Mouse (Mus musculus) limb, embryonic 15.5 days (tissue): ENCODE measurements around the gene Edar. TPM values are rescaled to one million over a fixed set of nuclear protein-coding genes. Genes with fewer than 3 reads are reported as not detected.
A peak's percentile ranks its signal among the peaks of the same experiment; 100 is the strongest.
"Not testable (repeated sequence)": the region's sequence is repeated elsewhere in the genome, so short reads cannot be mapped to it uniquely, and the experiment has no call there.

ENCODE experiments used
- ATAC-seq: fragments of 200-750 bp; cut with Nextera tagmentation; 2 replicates; pipeline ENCODE4 v1.8.0; 2017; ENCODE audit warnings: low read depth, moderate TSS enrichment; ENCODE audit not compliant: insufficient number of reproducible peaks, low FRiP score, low TSS enrichment
- H3K27ac ChIP-seq: fragments of 300-500 bp; sonication (generic); 2 replicates; pipeline ENCODE4 v1.5.1; 2015; ENCODE audit warnings: moderate library complexity, mild to moderate bottlenecking, inconsistent platforms
- H3K27me3 ChIP-seq: fragments of 300-500 bp; sonication (generic); 2 replicates; pipeline ENCODE4 v1.6.1; 2015; ENCODE audit warnings: inconsistent platforms
- H3K36me3 ChIP-seq: fragments of 300-500 bp; sonication (generic); 2 replicates; pipeline ENCODE4 v1.6.1; 2015; ENCODE audit warnings: inconsistent platforms
- H3K4me1 ChIP-seq: fragments of 300-500 bp; sonication (generic); 2 replicates; pipeline ENCODE4 v1.6.1; 2015; ENCODE audit warnings: inconsistent platforms
- H3K4me2 ChIP-seq: fragments of 300-500 bp; sonication (generic); 2 replicates; pipeline ENCODE4 v1.6.1; 2015; ENCODE audit warnings: mild to moderate bottlenecking, inconsistent platforms
- H3K4me3 ChIP-seq: fragments of 300-500 bp; sonication (generic); 2 replicates; pipeline ENCODE4 v1.5.1; 2015; ENCODE audit warnings: mild to moderate bottlenecking, inconsistent platforms
- H3K9ac ChIP-seq: fragments of 300-500 bp; sonication (generic); 2 replicates; pipeline ENCODE4 v1.6.1; 2015; ENCODE audit warnings: inconsistent platforms
- H3K9me3 ChIP-seq: fragments of 300-500 bp; sonication (generic); 2 replicates; pipeline ENCODE4 v1.6.1; 2016; ENCODE audit warnings: inconsistent platforms
- WGBS: fragments of 180-500 bp; shearing (Covaris S2); methylation state at CpG from one replicate; pipeline ENCODE4 v1.1.7; 2015; 5-methylcytosine and 5-hydroxymethylcytosine counted together
- polyA plus RNA-seq: library from polyadenylated mRNA; unstranded; fragments of >200 nt; fragmentation: Nextera tagmentation; extraction: Ambion mirVana; gene quantifications from 2 replicates; pipeline ENCODE4 v1.2.1, GENCODE M21; 2015

The Edar gene
- 2.6 and 3.4 TPM in 2 replicates for polyA plus RNA-seq

DNA sequence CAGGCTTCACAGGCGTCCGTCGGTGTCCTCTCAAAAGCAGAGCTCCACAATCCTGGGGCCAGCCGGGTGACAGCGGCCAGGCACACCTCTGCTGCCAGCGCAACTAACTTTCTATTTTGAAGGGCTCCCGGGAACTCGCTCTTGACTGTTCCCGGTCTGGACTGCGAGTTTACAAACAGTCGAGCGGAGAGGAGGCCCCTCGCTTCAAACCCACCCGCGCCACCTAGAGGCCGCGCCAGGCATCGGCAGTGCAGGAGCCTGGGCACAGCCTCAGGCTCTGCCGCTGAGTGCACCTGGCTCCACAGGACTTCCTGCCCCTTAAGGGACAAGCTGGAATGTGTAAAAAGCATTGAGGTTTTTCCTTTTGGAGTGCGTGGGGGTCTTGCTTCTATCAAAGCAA, at the start of gene Edar:
TSS of gene Edar (minus strand) at position 122 of the 400 bp plus-strand sequence.
- peak within 1 kb of the TSS; percentile 36; the same call in 1 of the 2 replicates for H3K9ac ChIP-seq
- H3K4me1 ChIP-seq, result 0 out of 2 replicates have a peak, but pooled peaks cover 9% of the 10 kb centered on the region
- under 1% methylated on average over 20 of the region's 20 CpGs for WGBS
- H3K36me3 ChIP-seq, result no peaks in the 10 kb centered on the region
- peak within 1 kb of the TSS; percentile 44 for H3K4me3 ChIP-seq
- no peaks in the 10 kb centered on the region for H3K27me3 ChIP-seq
- H3K4me2 ChIP-seq, result peak within 1 kb of the TSS; percentile 57
- ATAC-seq, result 0 out of 2 replicates have a peak, but pooled peaks have one; percentile 56
- H3K9me3 ChIP-seq, result no peaks in the 10 kb centered on the region
- no peak within 1 kb of the TSS for H3K27ac ChIP-seq

DNA sequence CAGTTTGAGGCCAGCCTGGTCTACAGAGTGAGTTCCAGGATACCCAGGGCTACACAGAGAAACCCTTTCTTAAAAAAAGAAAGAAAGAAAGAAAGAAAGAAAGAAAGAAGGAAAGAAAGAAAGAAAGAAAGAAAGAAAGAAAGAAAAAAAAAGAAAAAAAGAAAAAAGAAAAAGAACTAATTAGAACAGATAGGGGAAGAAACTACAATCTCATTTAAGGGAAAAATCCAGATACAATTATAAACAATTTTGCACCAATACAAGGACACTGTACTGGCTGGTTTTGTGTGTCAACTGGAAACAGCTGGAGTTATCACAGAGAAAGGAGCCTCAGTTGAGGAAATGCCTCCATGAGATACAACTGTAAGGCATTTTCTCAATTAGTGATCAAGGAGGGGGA, 42.7 kb upstream of the Edar start, which contains the start of gene Gm17542:
TSS of gene Gm17542 (minus strand) at position 101 of the 400 bp plus-strand sequence.
- peaks cover 11% of the 10 kb centered on the region; the same call in 1 of the 2 replicates for H3K4me1 ChIP-seq
- not testable (repeated sequence) for H3K27ac ChIP-seq, H3K4me3 ChIP-seq, H3K9me3 ChIP-seq, H3K9ac ChIP-seq, ATAC-seq, H3K4me2 ChIP-seq, H3K27me3 ChIP-seq, H3K36me3 ChIP-seq

DNA sequence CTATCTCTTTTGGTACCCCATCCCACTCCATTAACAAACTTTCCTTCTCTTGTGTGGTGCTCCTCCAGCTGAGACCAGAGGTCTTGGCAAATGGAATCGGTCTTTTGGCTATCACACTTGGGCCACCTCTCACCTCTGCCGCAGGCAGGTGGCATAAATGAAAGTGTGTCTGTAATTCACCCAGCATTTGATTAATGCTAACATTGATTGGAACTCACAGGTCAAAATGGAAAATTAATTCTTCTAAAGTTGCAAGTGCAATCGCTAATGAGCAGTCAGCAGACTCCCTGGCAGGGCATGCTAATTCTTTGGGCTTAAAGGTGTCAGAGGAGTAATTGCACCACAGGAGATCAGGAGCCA, 39.3 kb upstream of the Edar start:
- H3K9ac ChIP-seq, result no peak overlapping the region
- no peaks in the 10 kb centered on the region for H3K36me3 ChIP-seq
- no peak overlapping the region for H3K4me3 ChIP-seq

DNA sequence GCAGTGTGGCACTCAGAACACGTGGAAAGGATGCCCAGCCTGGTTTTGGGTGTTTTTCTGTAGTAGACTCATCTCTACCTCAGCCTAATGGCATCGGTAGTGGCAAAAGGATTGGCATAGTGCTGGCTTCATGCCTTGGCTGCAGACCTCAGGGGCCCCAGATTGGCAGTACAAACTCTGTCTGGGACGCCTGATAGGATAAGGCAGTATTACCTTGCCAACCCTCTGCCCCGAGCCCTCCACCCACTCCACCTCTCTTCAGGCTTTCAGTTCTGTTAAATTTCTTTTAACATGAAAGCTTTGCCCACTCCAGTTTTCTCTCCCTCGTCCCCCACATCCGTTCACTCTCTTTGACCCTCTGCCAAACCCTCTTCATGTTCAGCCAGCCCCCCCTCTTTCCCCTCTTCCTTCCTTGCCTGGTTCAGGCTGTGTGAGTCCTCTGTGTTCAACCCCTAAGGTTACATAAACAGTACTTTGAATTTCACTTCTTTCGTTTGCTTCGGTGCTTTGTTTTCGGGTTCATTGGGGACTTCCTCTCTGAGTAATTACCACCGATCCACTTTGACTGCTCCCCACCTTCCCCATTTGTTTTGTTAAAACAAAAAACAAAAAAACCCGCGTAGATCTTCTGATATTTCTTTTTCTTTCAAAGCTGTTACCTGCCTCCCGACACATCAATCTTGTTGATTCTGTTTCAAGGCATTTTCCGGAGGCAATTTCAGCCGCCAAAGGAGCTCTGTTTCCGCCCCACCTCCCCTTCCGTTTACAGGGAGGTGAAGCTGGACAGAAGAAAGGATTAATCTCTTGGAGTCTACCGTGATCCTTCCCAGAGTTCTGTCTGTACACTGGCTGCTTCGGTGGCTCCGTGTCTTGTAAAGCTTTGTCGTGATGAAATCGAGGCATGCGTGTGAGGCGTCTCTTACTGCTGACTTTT, 38.7 kb upstream of the Edar start:
- WGBS, result 20% methylated on average over 24 of the region's 24 CpGs

More for the DNA sequence above, 39.3 kb upstream of the Edar start:
- H3K27ac ChIP-seq, result no peak overlapping the region
- no peaks in the 10 kb centered on the region for H3K27me3 ChIP-seq
- no peak for ATAC-seq
- 44% methylated on average over 3 of the region's 3 CpGs for WGBS
- no peaks in the 10 kb centered on the region; the same call in 1 of the 2 replicates for H3K9me3 ChIP-seq
- H3K4me1 ChIP-seq, result peaks cover 11% of the 10 kb centered on the region; the same call in 1 of the 2 replicates
- peak overlapping the region; percentile 42 for H3K4me2 ChIP-seq

DNA sequence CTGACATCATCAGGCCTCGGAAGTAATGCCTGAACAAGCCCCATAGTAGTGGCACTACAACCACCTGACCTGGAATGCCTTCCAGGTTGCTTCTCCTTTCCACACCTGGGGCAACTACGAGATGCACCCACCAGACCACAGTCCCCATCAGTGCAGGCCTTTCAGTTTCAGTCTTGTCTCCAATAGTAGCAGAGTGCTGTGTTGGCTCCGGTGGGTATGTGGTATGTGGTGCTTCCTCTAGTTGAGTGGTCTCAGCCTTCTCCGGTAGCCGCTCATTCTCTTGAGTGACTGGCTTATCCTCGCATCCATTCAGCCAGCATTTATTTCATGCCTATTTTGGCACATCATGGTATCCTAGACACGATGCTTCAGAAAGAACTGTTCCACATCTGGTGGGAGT, 37.8 kb upstream of the Edar start:
- H3K9ac ChIP-seq, result no peak overlapping the region
- H3K4me2 ChIP-seq, result no peak overlapping the region
- no peaks in the 10 kb centered on the region for H3K36me3 ChIP-seq
- H3K4me3 ChIP-seq, result no peak overlapping the region
- no peak overlapping the region for H3K27ac ChIP-seq
- no peaks in the 10 kb centered on the region; the same call in 1 of the 2 replicates for H3K9me3 ChIP-seq
- H3K4me1 ChIP-seq, result peaks cover 11% of the 10 kb centered on the region; the same call in 1 of the 2 replicates
- WGBS, result 92% methylated on average over 7 of the region's 7 CpGs
- H3K27me3 ChIP-seq, result no peaks in the 10 kb centered on the region
- no peak for ATAC-seq

More for the DNA sequence above, 38.7 kb upstream of the Edar start:
- no peaks in the 10 kb centered on the region for H3K27me3 ChIP-seq
- H3K9ac ChIP-seq, result no peak overlapping the region
- peak overlapping the region; percentile 42 for H3K4me2 ChIP-seq
- H3K27ac ChIP-seq, result no peak overlapping the region
- ATAC-seq, result no peak
- peak overlapping the region; percentile 25 for H3K4me3 ChIP-seq
- H3K36me3 ChIP-seq, result no peaks in the 10 kb centered on the region
- H3K9me3 ChIP-seq, result no peaks in the 10 kb centered on the region; the same call in 1 of the 2 replicates
- peaks cover 11% of the 10 kb centered on the region; the same call in 1 of the 2 replicates for H3K4me1 ChIP-seq

DNA sequence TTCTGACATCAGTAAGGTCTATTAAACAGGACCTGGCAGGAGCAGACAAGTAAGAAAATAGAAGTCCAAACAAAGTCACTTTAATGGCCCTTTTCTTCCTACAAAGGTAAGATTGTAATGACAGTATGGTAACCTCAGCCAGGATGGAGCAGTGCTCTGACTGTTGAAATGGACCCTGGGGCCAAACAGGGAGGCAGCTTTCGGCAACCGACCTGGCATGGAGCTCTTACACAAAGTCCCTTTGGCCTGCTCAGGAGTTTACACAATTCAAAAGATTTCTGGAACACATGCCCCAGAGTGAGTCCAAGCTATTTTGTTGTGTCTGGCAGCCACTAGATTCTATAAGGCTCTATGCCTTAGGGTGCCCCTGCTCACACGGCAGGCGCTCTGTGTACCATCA, 33.6 kb upstream of the Edar start:
- Histone ChIP-seq H3K4me1 (peaks cover 5% of the 10 kb centered on the region; the same call in 1 of the 2 replicates), H3K36me3 (no peaks in the 10 kb centered on the region), H3K27me3 (no peaks in the 10 kb centered on the region), H3K9me3 (no peaks in the 10 kb centered on the region), H3K9ac (no peak overlapping the region), H3K4me3 (no peak overlapping the region), H3K27ac (no peak overlapping the region), H3K4me2 (no peak overlapping the region)
- WGBS, result 81% methylated on average over 4 of the region's 4 CpGs
- no peak for ATAC-seq

DNA sequence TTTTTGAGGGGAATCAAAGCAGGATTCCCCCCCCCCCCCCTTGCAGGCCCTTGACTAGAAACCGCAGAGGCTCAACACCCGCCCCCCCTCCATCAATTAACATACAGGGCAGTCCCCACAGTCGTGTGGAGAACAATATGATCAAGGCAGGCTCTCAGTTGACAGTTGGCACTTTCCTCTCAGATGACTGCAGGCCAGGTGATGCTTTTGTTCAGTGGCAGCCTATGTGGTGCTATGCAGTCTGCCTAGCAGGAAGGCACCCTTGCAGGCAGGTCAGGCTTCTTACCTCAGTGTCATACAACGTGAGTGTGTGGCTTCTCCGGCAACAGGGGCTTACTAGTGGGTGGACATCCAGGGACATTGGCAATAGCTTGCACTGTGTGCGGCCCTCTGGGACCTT, 25.1 kb upstream of the Edar start:
- no peak overlapping the region for H3K9ac ChIP-seq
- no peak for ATAC-seq
- no peaks in the 10 kb centered on the region for H3K27me3 ChIP-seq
- 37% methylated on average over 6 of the region's 6 CpGs for WGBS
- no peaks in the 10 kb centered on the region for H3K9me3 ChIP-seq
- H3K36me3 ChIP-seq, result no peaks in the 10 kb centered on the region
- H3K4me2 ChIP-seq, result no peak overlapping the region
- H3K27ac ChIP-seq, result no peak overlapping the region
- H3K4me3 ChIP-seq, result no peak overlapping the region
- H3K4me1 ChIP-seq, result no peaks in the 10 kb centered on the region

DNA sequence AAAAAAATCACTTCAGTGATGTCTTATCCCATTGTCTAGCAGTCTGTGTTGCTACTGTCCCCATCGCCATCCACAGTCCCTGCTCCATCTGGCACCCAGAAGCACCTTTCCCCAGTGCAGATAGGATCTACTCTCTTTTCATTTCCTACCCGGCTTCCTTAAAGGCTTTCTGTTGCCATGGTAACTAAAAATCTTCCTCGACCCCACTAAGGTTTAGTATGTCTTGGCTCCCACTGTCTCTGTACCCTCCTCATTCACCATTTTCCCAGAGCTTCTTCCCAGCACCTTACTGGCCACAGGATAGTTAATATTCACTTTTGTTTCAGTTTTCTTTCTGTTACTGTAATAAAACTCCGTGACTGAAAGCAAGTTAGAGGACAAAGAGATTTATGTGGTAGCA, 24.7 kb upstream of the Edar start:
- Histone ChIP-seq H3K4me3 (no peak overlapping the region), H3K9ac (no peak overlapping the region), H3K9me3 (no peaks in the 10 kb centered on the region), H3K36me3 (no peaks in the 10 kb centered on the region), H3K27me3 (no peaks in the 10 kb centered on the region), H3K4me1 (no peaks in the 10 kb centered on the region), H3K27ac (no peak overlapping the region), H3K4me2 (no peak overlapping the region)
- WGBS, result 32% methylated on average over 4 of the region's 4 CpGs
- no peak for ATAC-seq

DNA sequence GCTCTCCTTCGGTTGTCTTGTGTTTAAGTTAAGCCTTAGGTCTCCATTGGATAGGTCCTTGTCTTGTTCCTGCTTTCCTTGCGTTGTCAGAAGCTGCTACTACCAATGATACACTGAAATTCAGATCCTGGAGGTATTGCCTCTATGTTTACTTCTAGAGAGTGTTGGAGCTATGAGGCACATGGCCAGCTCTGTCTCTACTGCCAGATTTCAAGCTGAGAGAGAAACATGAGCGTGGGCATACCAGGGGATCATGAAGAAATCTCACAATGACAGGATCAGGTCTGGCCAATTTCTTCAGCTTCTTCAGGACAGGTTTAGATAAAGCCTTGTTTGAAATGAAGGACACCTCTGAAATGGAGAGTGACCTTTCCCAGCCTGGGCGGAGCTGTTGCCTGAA, 23.5 kb upstream of the Edar start:
- Histone ChIP-seq H3K4me3 (no peak overlapping the region), H3K9me3 (no peaks in the 10 kb centered on the region), H3K27me3 (no peaks in the 10 kb centered on the region), H3K4me2 (no peak overlapping the region), H3K36me3 (no peaks in the 10 kb centered on the region), H3K4me1 (no peaks in the 10 kb centered on the region), H3K27ac (no peak overlapping the region), H3K9ac (no peak overlapping the region)
- 88% methylated on average over 4 of the region's 4 CpGs for WGBS
- ATAC-seq, result no peak

DNA sequence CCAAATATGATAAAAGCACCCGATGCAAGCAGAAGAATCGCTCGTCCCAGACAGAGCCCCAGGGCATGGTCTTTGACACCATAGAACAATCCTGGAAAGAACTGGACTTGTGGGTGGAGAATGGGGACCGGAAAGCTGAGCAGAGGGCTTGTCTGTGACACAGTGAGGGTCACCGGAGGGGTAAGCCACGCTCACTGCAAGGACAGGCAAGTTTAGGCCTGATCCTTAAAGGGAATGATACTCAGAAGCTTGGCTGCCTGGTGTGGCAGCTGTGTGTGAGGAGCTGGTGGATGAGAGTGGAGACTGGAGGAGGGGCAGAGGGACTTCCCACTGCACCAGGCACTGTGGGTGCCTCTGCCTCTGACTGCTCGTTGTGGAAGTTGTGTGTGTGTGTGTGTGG, 15.6 kb upstream of the Edar start:
- no peak for ATAC-seq
- no peaks in the 10 kb centered on the region for H3K9me3 ChIP-seq
- no peak overlapping the region for H3K27ac ChIP-seq
- H3K4me1 ChIP-seq, result no peaks in the 10 kb centered on the region
- no peaks in the 10 kb centered on the region for H3K27me3 ChIP-seq
- no peak overlapping the region for H3K4me3 ChIP-seq
- no peak overlapping the region for H3K4me2 ChIP-seq
- no peaks in the 10 kb centered on the region for H3K36me3 ChIP-seq
- 59% methylated on average over 6 of the region's 7 CpGs for WGBS
- H3K9ac ChIP-seq, result no peak overlapping the region

DNA sequence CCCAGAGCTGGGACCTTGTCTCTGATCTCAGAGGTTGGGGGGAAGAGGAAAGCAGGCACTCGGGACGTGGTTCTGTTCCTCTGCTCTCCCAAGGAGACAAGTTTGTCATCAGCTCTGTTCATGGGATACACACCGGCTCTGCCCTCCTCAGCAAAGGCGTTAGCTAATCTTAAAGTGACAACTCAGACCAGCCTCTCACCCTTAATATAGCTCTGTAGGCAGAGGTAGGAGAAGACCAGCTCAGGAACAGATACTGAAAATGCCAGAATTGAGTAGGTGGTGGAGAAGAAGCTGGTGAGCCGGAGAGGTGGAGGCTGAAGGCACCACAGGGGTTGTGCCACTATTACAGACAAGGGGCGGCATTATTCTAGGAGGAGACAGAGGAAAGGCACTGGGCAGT, 3.8 kb upstream of the Edar start:
- no peaks in the 10 kb centered on the region for H3K27me3 ChIP-seq
- H3K36me3 ChIP-seq, result no peaks in the 10 kb centered on the region
- H3K9me3 ChIP-seq, result no peaks in the 10 kb centered on the region
- H3K4me1 ChIP-seq, result 0 out of 2 replicates have a peak, but pooled peaks cover 6% of the 10 kb centered on the region
- H3K4me3 ChIP-seq, result no peak overlapping the region
- H3K9ac ChIP-seq, result no peak overlapping the region
- no peak overlapping the region for H3K4me2 ChIP-seq
- 83% methylated on average over 6 of the region's 6 CpGs for WGBS
- H3K27ac ChIP-seq, result no peak overlapping the region
- ATAC-seq, result no peak
